Mouse (Mus musculus) kidney, adult 2 months (tissue): Measurements from ENCODE around the gene Mrps23.

Experiments
- CTCF ChIP-seq: fragments of 200-500 bp; conservative IDR thresholded peaks from 2 replicates; pipeline ENCODE4 v1.5.1; 2011; ENCODE audit warnings: low read depth, mild to moderate bottlenecking, control low read depth, low read length, moderate library complexity, mixed read lengths; ENCODE audit not compliant: insufficient read depth, insufficient read length
- POLR2A ChIP-seq: fragments of 200-500 bp; IDR thresholded peaks from one replicate; pipeline ENCODE4 v1.6.1; 2011; ENCODE audit warnings: low read depth, low read length, control low read depth

GRCm38 (mm10) chr11:88159389-88159788 is 44.8 kb upstream of the Mrps23 start:
- TF ChIP-seq CTCF, result no peak
- TF ChIP-seq POLR2A, result no peak
